Mouse (Mus musculus) embryonic facial prominence, embryonic 14.5 days (tissue): Measurements from ENCODE around the gene Mtpn. TPM values are rescaled to one million over a fixed set of nuclear protein-coding genes. Genes with fewer than 3 reads are reported as not detected.

Experiments
- ATAC-seq: fragments of 200-750 bp; cut with Nextera tagmentation; 2 replicates; pipeline ENCODE4 v1.8.0; 2017; ENCODE audit warnings: low read depth, moderate number of reproducible peaks, moderate TSS enrichment
- DNase-seq: peaks from one replicate; pipeline ENCODE4 v3.0.0-alpha.2; 2015; ENCODE audit warnings: low spot score
- H3K27ac ChIP-seq: fragments of 300-500 bp; sonication (generic); replicated peaks from 2 replicates; pipeline ENCODE4 v1.5.1; 2014; ENCODE audit warnings: low read depth, mild to moderate bottlenecking, low read length, moderate library complexity
- H3K27me3 ChIP-seq: fragments of 300-500 bp; sonication (generic); replicated peaks from 2 replicates; pipeline ENCODE4 v1.6.1; 2014; ENCODE audit warnings: low read length; ENCODE audit not compliant: control insufficient read depth, insufficient read depth
- H3K36me3 ChIP-seq: fragments of 300-500 bp; sonication (generic); 2 replicates; pipeline ENCODE4 v1.6.1; 2014; ENCODE audit warnings: low read length, mixed read lengths; ENCODE audit not compliant: control insufficient read depth, insufficient read depth
- H3K4me1 ChIP-seq: fragments of 300-500 bp; sonication (generic); 2 replicates; pipeline ENCODE4 v1.6.1; 2014; ENCODE audit warnings: antibody characterized with exemption, low read length; ENCODE audit not compliant: control insufficient read depth, insufficient read depth
- H3K4me2 ChIP-seq: fragments of 300-500 bp; sonication (generic); 2 replicates; pipeline ENCODE4 v1.6.1; 2014; ENCODE audit warnings: low read depth, mild to moderate bottlenecking, low read length, moderate library complexity, mixed read lengths
- H3K4me3 ChIP-seq: fragments of 300-500 bp; sonication (generic); 2 replicates; pipeline ENCODE4 v1.5.1; 2014; ENCODE audit warnings: low read depth, mild to moderate bottlenecking, low read length
- H3K9ac ChIP-seq: fragments of 300-500 bp; sonication (generic); 2 replicates; pipeline ENCODE4 v1.6.1; 2014; ENCODE audit warnings: low read depth, mild to moderate bottlenecking, low read length, moderate library complexity, mixed read lengths
- H3K9me3 ChIP-seq: fragments of 300-500 bp; sonication (generic); 2 replicates; pipeline ENCODE4 v1.6.1; 2016; ENCODE audit warnings: low read length; ENCODE audit not compliant: control insufficient read depth
- WGBS: fragments of 180-500 bp; shearing (Covaris S2); extraction: QIAGEN DNeasy Blood & Tissue Kit; methylation state at CpG from one replicate; pipeline ENCODE4 v1.1.7; 2014; 5-methylcytosine and 5-hydroxymethylcytosine counted together
- microRNA-seq: library from miRNA; unstranded; fragments of <30 nt; microRNA quantifications from one replicate; pipeline ENCODE4, GENCODE M21; 2016; ENCODE audit warnings: borderline number of aligned reads
- polyA plus RNA-seq: library from polyadenylated mRNA; unstranded; fragments of >200 nt; fragmentation: Nextera tagmentation; extraction: Ambion mirVana; gene quantifications from 2 replicates; pipeline ENCODE4 v1.2.1, GENCODE M21; 2014

Gene Mtpn
- polyA plus RNA-seq, 1 experiment from 2014 or later: 112 TPM

DNA sequence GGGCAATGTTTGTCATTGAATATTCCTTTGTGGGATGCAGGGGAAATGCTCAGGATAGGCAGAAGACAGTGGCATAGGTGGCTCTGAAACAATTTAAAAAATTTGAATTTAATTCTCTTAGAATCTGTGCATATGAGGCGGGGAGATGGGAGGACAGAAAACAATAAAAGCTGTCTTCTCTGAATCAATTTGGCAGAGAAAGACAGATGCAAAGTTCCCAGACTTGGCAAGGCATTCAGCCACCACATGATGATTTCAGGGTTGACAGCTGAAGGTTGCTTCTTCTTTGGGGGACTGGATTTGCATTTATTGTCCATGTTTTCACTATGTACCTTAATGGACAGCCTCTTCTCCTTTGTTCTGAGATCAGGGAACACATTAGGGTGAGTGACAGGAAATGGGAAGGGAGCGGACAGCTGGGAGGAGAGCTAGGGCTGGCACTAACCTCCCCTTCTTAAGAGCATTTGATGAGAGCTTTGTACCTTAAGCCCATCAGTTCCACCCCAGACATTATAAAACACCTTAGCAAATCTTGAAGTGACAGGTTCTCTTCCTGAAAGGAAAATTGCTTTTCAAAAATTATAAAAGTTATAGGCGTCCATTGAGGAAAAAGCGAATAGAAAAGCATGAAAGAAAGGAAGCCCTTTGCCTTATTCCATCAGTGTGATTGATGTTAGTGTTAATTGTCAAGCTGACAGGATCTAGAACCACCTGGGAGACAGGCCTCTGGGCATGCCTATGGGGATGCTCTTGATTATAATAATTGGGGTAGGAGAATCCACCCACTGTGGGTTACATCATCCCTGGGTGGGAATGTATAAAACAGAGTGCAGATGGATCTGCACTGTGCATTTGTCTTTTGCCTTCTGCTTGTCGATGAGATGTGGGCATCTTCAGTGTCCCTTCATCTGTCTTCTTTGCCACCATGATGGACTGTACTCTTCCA lies 76.0 kb downstream of the Mtpn start:
- no peaks in the 10 kb centered on the region for H3K27me3 ChIP-seq
- H3K4me2 ChIP-seq: no peak overlapping the region
- no peaks in the 10 kb centered on the region for H3K36me3 ChIP-seq
- peaks cover 4% of the 10 kb centered on the region; the same call in 1 of the 2 replicates for H3K9me3 ChIP-seq
- H3K4me1 ChIP-seq: no peaks in the 10 kb centered on the region
- no peak overlapping the region for H3K27ac ChIP-seq
- no peak for DNase-seq
- no peak for ATAC-seq
- H3K9ac ChIP-seq: no peak overlapping the region
- H3K4me3 ChIP-seq: no peak overlapping the region
- WGBS: 82% methylated on average over 5 of the region's 5 CpGs

DNA sequence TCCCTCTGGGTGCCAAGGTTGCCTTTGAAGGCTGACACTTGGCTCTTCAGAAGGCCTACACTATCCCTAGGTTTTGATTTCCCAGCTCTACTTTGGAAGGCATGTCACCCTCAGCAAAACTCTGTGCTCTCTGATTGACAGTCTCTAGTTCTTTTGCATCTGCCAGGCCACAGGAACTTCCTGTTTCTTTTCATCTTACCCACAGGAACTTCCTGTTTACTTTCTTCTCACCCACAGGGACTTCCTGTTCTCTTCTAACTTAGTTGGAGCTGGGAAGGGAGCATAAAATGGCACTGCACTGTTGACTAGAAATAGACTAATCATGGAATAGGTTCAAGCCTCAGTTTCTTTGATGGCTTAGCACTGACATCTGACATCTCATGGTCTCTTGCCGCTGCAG lies 77.2 kb downstream of the Mtpn start:
- no peak overlapping the region for H3K9ac ChIP-seq
- H3K4me1 ChIP-seq: no peaks in the 10 kb centered on the region
- H3K9me3 ChIP-seq: peaks cover 4% of the 10 kb centered on the region; the same call in 1 of the 2 replicates
- DNase-seq (no peak), ATAC-seq (no peak)
- H3K4me3 ChIP-seq: no peak overlapping the region
- H3K27me3 ChIP-seq: no peaks in the 10 kb centered on the region
- no peak overlapping the region for H3K4me2 ChIP-seq
- no peaks in the 10 kb centered on the region for H3K36me3 ChIP-seq
- no peak overlapping the region for H3K27ac ChIP-seq
- WGBS: 85% methylated on average over 1 of the region's 1 CpGs

Small RNAs within 50 kb of the gene (microRNA-seq; reads per million reads assigned to microRNA genes)
- gene Gm23053: not detected

Other genes starting within 250 kb of the Mtpn start
- gene Slc13a4, start 231.8 kb downstream of the Mtpn start, polyA plus RNA-seq: 2.5 and 3.0 TPM in 2 replicates
- gene Fam180a, start 213.7 kb downstream of the Mtpn start, polyA plus RNA-seq: 4.1 and 4.3 TPM in 2 replicates